Mouse (Mus musculus): ENCODE measurements around the gene Fosb.

Gene Fosb

DNA sequence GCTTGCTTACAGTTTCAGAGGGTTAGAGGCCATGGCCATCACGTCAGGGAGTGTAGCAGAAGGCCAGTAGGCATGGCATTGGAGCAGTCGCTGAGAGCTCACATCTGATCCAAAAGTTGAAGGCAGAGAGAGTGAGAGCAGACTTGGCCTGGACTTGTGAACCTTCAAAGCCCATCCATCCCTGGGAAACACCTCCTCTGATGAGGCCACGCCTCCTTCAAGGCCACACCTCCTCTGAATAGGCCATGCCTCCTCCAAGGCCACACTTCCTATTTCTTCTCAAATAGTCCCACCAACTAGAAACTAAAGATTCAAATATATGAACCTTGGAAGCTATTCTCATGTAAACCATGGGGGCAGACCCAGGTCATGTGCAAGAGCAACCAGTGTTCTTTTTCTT, 25.7 kb upstream of the Fosb start:
- in situ Hi-C loops (cut with MboI; ENCODE audit: low pct_unique_long_range_greater_than_20kb in 1 of 2, low sequenced_read_pairs in 2 of 2, unreplicated experiment in 1 of 2): no loop called here

DNA sequence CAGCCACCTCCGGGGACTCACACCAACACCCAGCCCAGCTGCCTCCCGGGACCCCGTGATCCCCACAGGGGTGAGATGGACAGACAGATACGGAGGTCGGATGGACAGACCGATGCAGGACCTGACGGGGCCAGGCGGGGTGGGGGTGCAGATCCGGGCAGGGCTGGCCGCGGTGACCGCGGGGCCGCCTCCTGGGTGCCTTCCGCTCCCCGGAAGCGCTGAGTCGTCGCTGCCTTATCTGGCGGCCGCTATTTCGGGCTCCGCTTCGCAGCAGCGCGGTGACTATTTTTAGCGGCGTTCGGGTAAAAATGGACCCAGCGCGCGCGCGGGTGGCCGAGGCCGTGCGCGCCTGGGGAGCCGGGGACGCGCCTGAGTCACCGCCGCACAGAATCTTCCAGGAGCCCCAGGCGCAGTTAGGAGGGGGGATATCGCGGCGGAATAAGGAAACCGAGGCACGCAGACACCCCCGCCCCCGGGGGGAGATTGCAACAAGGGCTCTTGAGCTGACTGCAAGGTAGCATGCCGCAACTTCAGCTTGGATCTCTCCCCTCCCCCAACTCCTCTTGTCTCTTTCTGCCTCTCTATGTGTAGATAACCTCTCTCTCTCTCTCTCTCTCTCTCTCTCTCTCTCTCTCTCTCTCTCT, 23.0 kb upstream of the Fosb start:
- in situ Hi-C loops (cut with MboI; ENCODE audit: low pct_unique_long_range_greater_than_20kb in 1 of 2, low sequenced_read_pairs in 2 of 2, unreplicated experiment in 1 of 2): no loop called here

DNA sequence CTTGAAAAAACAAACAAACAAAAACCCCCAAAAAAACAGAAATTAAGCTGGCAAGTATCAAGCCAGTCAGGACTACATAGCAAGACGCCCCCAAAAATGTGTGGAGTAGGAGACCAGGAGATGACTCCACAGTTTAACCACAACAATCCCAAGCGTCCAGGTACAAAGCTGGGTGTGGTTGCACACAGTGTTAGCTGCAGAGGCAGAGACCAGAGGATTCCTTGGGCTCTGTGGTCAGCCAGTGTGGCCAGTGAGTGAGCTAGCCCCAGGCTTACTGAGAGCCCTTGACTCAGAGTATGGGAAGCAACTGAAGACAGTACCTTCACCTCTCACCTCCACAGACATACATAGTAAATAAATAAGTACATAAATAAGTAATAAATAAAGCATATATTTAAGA, 22.1 kb upstream of the Fosb start:
- in situ Hi-C loops (cut with MboI; ENCODE audit: low pct_unique_long_range_greater_than_20kb in 1 of 2, low sequenced_read_pairs in 2 of 2, unreplicated experiment in 1 of 2): no loop called here

DNA sequence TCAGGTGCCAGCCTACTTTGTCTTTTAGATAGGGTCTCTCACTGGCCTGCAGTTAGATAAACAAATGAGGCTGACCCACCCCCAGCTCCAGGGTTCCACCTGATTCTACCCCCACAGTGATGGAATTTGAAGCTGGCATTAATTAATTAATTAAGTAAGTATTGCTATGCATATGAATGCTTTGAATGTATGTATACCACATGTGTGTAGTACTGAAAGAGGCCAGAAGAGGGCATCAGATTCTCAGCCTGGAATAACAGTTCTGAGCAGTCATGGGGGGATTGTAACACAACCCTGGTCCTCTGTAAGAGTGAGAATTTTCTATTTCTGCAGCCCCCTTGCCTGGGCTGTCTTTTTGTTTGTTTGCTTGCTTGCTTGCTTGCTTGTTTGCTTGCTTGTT, 18.6 kb upstream of the Fosb start:
- in situ Hi-C loops (cut with MboI; ENCODE audit: low pct_unique_long_range_greater_than_20kb in 1 of 2, low sequenced_read_pairs in 2 of 2, unreplicated experiment in 1 of 2): no loop called here

DNA sequence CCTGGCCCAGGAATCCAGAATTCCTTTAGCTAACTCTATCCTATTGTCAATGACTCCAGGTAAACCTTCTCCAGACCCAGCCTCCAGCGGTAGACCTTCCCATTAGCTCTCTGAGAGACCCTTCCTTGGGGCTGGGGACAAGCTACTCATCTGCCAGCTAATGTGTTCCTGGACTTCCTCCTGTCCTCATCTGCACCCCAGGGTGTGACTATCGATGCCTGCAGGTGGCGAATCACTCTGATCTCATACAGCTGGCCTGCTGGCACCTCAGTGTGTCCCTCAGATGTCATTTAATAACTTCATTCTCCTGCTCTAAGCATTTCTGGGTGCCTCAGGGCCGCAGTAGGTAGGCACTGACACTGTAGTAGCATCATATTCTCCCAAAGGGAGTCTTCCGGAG, 17.9 kb upstream of the Fosb start:
- in situ Hi-C loops (cut with MboI; ENCODE audit: low pct_unique_long_range_greater_than_20kb in 1 of 2, low sequenced_read_pairs in 2 of 2, unreplicated experiment in 1 of 2): no loop called here

DNA sequence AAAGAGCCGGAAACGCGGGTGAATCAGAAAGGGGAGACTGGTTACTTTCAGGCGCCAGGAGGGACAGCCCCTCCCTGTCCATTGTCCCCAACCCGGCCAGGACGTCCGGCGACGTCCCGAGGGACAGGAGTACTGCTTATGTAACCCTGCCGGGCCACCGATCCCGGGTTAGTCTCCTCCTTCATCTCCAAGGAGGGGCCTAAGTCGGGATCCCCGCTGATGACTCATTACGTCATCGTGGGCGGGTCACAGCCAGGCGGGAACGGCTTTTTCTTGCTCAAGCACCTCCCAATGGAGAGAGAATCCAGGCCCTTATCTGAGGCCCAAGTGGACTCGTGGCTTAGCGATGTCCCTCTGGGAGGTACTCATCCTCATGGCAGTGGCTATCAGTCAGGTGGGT, 17.3 kb upstream of the Fosb start:
- in situ Hi-C loops (cut with MboI; ENCODE audit: low pct_unique_long_range_greater_than_20kb in 1 of 2, low sequenced_read_pairs in 2 of 2, unreplicated experiment in 1 of 2): no loop called here

DNA sequence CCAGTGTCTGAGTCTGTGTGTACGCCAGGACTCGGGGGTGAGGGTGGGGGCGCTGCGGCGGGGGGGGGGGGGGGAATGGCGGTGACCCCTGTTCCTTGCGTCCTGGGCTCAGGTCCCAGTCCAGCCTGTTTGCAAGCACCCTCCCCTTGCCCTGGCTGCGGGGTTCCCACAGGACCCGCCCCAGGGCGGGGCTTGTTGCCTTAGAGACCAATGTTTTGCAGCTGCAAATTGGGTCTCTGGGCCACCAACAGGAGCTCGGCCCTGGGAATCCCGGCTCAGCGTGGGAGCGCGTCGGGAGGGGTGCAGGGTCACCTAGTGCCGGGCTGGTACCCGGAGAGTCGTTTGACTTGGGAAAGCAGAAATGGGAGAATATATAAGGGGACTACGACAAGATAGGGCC, 16.5 kb upstream of the Fosb start:
- in situ Hi-C loops (cut with MboI; ENCODE audit: low pct_unique_long_range_greater_than_20kb in 1 of 2, low sequenced_read_pairs in 2 of 2, unreplicated experiment in 1 of 2): no loop called here

DNA sequence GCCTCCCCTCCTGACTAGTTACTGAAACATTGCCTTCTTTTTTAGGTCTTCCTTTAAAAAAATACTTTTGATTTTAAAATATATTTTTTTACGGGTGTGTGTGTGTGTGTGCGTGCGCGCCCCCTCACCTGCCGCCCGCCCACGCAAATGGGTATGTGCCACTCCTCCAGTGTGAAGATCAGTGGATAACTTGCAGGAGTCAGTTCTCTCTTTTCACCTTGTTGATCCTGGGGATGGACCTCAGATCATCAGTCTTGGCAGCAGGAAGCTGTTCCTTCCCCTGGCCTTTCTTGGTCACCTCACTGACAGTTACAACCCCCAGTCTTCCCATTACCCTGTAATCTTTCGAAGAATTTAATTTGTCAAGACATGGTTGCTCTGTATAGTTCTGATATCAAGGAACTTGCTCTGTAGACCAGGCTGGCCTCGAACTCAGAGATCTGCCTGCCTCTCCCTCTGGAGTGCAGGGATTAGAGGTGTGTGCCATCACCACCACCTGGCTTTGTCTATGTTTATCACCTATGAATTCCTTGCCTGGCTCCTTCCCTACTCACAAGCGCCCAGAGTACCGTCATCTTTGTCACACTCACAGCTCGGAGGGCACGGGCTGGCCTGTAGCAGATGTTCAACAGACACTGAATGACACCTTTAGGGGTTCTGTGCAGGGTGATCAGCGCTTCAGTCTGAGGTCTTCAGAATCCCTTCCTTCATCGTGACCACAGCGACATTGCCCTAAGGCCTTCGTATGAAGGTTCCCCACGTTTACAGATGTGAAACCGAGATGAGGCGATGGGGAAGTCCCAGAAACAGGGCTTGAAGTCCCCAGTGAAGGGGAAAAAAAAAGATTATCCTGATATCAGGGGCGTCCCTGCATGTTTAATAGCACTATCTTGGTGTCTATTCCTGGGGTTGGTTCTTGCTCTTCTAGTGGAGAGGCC, 15.7 kb upstream of the Fosb start:
- in situ Hi-C loops (cut with MboI; ENCODE audit: low pct_unique_long_range_greater_than_20kb in 1 of 2, low sequenced_read_pairs in 2 of 2, unreplicated experiment in 1 of 2): no loop called here

DNA sequence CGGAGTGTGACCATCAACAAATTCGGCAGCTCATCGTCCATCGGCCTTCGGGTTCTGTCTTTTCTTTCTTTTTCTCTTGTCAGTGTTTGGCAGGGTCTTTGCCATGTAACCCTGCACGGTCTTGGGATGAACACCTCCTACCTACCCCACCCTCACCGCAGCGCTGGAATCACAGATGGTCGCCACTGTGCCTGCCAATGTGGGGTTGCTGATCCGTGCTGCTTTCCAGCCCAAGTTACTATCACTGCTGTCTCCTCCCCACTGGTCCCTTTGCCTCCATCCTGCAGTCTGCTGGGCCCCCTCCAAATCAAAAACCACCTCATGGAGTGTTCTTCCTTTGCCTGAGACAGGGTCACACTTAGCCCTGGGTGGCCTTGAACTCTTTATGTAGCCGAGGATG, 14.4 kb upstream of the Fosb start:
- in situ Hi-C loops (cut with MboI; ENCODE audit: low pct_unique_long_range_greater_than_20kb in 1 of 2, low sequenced_read_pairs in 2 of 2, unreplicated experiment in 1 of 2): no loop called here

DNA sequence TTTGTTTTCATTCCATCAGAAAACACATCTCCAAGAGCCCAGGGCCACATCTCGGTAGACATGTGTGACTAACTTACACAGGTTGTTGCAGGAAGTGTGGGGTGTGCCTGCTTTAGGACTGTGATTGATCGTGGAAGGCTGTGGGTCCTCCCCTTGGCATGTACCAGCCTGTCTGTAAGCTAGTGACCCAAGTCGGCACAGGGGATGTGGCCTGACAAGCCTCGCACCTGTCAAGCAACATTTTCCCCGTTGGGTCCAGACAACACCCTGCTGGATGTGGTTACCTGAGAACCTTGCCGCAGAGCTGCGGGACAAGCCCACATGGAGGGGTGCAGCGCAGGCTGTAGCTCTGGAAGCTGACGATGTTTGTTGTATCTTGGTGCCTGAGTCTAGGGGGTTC, 12.6 kb upstream of the Fosb start:
- in situ Hi-C loops (cut with MboI; ENCODE audit: low pct_unique_long_range_greater_than_20kb in 1 of 2, low sequenced_read_pairs in 2 of 2, unreplicated experiment in 1 of 2): no loop called here

DNA sequence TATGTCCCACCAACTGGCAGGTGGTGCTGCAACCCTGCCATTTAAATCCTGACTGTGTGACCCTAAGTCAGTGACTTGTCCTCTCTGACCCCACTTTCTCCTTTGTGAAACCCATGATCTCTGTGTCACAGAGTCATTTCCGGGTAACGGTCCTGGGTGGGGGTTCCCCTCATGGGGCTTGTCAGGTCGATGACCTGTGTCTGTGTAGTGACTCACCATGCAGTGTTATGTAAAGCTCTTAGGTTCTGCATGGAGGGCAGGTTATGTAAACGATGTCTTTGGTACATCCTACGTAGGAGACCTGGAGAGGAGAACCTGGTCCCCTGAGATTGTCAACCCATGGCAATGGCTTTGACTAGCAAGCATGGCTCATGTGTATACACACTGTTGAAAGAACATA, 11.6 kb upstream of the Fosb start:
- in situ Hi-C loops (cut with MboI; ENCODE audit: low pct_unique_long_range_greater_than_20kb in 1 of 2, low sequenced_read_pairs in 2 of 2, unreplicated experiment in 1 of 2): no loop called here

DNA sequence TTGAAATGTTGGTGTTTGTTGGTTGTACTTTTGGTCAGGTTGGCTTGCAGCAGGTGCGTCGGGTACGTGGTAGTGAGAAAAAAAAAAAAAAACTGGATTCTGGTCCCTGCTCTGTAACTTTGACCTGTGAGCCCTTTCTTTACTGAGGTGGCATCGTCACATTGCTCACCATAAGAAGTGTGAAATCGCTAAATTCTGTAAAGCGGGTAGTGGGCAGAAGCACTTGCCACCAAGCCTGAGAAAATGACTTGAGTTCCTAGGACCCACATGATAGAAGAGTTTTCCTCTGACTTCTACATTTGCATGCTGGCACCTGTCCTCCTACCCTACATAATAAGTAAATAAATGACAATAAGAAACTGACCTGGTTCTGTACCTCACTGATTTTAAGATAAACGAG, 10.8 kb upstream of the Fosb start:
- in situ Hi-C loops (cut with MboI; ENCODE audit: low pct_unique_long_range_greater_than_20kb in 1 of 2, low sequenced_read_pairs in 2 of 2, unreplicated experiment in 1 of 2): no loop called here

DNA sequence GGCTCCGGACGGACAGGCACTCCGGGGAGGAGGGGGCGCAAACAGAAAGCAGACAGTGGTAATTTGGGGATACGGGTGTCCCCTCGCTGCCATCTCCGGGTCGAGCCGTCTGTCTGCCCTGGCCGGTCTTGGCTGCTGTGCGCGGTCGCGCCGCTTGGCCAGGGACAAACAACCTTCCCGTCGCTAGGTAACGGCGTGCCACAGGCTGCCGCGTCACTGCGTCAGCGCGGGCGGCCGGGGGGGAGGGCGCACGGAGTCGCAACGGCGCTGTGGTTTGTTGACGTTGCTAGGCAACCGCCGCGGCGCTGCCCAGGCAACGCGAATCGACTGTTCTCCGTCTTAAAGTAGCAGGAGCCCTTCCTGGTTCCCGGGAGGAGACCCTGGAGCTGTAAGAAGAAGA, 10.1 kb upstream of the Fosb start:
- in situ Hi-C loops (cut with MboI; ENCODE audit: low pct_unique_long_range_greater_than_20kb in 1 of 2, low sequenced_read_pairs in 2 of 2, unreplicated experiment in 1 of 2): no loop called here

DNA sequence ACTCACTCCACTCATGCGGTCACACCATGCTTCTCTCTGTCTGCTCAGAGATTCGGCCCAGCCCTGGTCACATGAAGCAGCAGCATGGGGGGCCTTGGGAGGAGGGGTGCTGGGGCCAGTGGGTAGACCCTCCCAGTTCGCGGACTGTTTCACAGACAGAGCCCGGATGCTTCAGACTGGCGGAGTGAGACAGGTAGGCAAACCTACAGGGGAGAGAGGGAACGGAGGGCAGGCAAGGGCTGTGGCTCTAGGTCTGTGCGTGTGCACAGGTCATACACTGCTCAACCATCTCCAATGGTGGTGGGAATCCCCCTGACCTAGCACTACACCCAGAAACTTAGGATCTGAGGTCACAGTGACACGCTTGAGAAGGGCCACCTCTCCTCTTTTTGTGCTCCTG, 9.6 kb upstream of the Fosb start:
- in situ Hi-C loops (cut with MboI; ENCODE audit: low pct_unique_long_range_greater_than_20kb in 1 of 2, low sequenced_read_pairs in 2 of 2, unreplicated experiment in 1 of 2): no loop called here

DNA sequence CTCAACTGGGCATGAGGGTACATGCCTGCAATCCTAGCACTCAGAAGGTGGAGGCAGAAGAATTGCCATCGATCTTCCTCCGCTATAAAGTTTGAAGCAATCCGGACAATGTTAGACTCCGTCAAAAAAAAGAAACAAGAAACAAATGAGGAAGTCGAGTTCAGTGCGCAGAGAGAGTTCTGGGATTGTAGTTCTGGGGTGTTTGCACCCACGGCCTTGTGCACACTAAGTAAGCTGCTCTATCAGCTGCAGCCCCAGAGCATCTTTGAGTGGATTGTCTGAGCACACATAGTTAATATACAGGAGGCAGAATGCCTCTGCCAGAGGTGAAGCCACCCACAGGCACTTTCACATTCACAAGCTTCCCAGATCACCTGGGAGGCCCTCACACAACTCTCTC, 8.8 kb upstream of the Fosb start:
- in situ Hi-C loops (cut with MboI; ENCODE audit: low pct_unique_long_range_greater_than_20kb in 1 of 2, low sequenced_read_pairs in 2 of 2, unreplicated experiment in 1 of 2): no loop called here

DNA sequence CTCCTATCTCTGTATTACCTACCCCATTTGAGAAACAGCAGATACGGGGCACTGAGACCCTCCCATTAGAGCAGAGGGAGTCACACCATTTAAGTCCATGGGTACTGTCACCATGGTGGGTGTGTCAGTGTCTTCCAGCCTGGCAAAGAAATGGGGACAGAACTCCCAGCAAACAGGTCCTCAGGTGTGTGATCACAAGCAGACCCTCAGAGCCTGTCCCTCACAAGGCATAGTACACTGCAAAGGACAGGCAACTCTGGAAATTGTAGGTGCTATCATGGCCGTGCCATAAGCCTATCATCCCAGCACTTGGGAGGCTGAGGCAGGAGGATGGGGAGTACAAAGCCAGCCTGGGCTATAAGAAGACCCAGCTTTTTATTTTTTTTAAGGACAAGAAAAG, 8.3 kb upstream of the Fosb start:
- in situ Hi-C loops (cut with MboI; ENCODE audit: low pct_unique_long_range_greater_than_20kb in 1 of 2, low sequenced_read_pairs in 2 of 2, unreplicated experiment in 1 of 2): no loop called here

DNA sequence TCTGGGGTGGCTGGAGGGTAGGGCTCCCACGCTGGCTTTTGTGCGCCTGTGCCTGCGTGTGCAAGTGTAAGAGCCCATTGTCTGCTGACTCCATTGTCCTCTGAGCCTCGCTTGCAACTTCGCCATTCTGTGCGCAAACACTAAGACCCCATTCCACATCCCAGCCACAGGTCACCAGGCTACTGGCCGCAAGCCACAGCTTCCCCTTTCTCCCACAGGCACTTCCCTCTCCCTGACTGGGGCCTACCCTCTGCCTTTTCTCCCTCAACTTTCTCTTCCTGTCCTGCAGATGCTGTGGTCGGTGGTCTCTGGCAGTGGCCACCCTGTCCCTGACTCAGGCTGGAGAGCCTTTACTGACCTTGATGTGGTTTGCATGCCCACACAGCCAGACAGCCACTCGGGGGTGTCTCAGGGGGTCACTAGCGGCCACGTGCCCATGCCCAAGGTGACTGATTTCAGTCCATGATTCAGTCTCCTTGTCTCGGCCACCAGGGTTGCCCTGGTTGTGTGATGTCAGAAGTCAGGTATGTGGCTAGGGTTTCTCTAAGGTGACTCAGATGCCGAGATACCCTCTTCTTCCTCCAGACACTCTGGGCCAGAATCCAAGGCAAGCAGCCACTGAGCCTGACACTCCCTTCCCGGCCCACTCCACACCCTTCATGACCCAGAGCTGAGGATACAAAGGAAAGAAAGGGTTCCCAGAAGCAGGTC, 6.8 kb upstream of the Fosb start:
- in situ Hi-C loops (cut with MboI; ENCODE audit: low pct_unique_long_range_greater_than_20kb in 1 of 2, low sequenced_read_pairs in 2 of 2, unreplicated experiment in 1 of 2): no loop called here

DNA sequence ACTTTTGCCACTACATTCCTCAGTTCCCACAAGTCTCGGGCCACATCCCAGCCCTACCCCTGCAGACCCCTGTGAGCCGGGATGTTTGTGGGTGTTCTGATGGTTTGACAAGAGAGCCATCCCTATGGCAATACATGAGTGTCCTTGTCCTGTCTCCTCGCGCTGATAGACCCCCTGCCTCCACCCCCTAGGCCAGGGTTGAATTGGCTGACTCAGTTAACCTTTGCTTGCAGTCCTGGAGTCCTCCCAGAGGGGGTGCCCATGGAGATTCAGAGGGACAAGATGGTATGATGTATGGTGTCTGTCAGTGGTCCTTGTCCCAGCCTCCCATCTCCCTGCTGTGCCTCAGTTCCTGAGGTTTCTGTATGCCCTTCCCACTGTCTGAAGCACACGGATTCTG, 4.2 kb upstream of the Fosb start:
- in situ Hi-C loops (cut with MboI; ENCODE audit: low pct_unique_long_range_greater_than_20kb in 1 of 2, low sequenced_read_pairs in 2 of 2, unreplicated experiment in 1 of 2): no loop called here

DNA sequence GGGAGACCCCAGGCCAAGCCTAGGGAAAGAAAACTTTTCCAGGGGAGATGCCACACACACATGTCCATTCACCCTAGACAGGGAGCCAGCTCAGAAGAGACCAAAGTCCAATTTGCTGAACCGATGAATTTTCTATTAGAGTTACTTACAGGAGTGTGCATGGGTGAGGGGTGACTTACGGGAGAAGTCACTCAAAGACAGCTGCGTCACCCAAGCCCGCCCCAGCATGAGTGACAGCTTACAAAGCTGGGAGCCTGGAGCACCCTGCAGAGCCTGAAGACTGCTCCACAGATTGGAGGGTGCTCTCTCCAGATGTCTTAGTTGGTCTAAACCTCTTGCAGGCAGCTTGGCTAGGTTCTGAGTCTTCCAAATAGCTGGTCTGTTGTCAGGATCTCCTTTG, 2.1 kb upstream of the Fosb start:
- in situ Hi-C loops (cut with MboI; ENCODE audit: low pct_unique_long_range_greater_than_20kb in 1 of 2, low sequenced_read_pairs in 2 of 2, unreplicated experiment in 1 of 2): no loop called here
